Mouse (Mus musculus): ENCODE results near the gene Osbpl9. TPM values are rescaled to one million over a fixed set of nuclear protein-coding genes. Genes with fewer than 3 reads are reported as not detected.

Osbpl9 gene
- polyA plus RNA-seq, 1 experiment from 2014 or later = 32.5 TPM

DNA sequence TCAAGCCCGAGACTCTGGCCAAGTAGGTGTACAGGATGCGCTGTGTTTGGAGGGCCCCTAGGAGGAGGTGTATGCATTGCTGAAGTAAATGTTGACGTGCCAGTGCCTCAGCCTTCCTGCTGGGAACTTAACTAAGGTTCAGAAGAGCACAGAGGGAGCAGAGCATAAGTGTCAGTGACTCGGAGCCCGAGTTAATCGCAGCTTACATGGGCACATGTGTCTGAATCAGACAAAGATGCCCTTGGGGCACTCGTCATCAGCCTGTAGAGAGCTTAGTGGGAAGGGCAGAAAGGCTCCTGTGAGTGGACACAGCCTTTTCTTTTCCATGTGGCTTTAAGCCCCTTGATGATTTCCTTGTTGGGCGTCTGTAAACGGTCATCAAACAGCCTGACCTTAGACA, 148.1 kb downstream of the Osbpl9 start:
- WGBS = 88% methylated on average over 9 of the region's 9 CpGs
- TF ChIP-seq CTCF (IDR thresholded peaks at IDR 0.05; ENCODE audit: low read depth) = no peak
- no peaks in the 10 kb centered on the region for H3K9me3 ChIP-seq (ENCODE audit: control insufficient read depth)
- H3K4me3 ChIP-seq (ENCODE audit: low read depth, low read length) = no peak overlapping the region
- no peak overlapping the region for H3K27ac ChIP-seq (ENCODE audit: low read depth, low read length)
- peaks cover 79% of the 10 kb centered on the region for H3K36me3 ChIP-seq (ENCODE audit: control insufficient read depth, insufficient read depth)
- no peak overlapping the region for H3K4me2 ChIP-seq (replicated peaks; ENCODE audit: low read depth)
- H3K4me1 ChIP-seq (replicated peaks; ENCODE audit: control insufficient read depth, insufficient read depth, low read length) = no peaks in the 10 kb centered on the region
- no peaks in the 10 kb centered on the region for H3K27me3 ChIP-seq (replicated peaks; ENCODE audit: control insufficient read depth, insufficient read depth, low read length)
- no peak overlapping the region for H3K9ac ChIP-seq (ENCODE audit: low read depth, low read length)
- ATAC-seq = no peak

DNA sequence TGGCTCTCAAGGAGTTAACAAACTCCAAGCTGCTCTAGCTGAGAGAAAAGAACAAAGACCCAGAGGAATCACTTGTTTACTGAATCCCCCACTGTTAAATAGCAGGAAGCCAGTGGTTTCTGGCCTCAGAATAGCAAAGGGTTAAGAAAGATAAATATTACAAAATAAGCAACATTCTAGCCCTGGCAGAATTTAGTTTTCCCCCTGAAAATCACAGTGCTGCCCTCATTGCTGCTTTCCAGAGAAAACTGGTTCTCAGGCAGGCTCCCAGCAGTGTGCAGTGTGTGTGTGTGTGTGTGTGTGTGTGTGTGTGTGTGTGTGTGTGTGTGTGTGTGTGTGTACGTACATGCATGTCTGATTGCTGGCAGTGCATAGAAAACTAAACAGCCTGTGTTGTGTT, 149.8 kb downstream of the Osbpl9 start:
- H3K4me2 ChIP-seq (replicated peaks; ENCODE audit: low read depth) = no peak overlapping the region
- WGBS = 58% methylated on average over 1 of the region's 1 CpGs
- H3K9ac ChIP-seq (ENCODE audit: low read depth, low read length) = no peak overlapping the region
- H3K4me1 ChIP-seq (replicated peaks; ENCODE audit: control insufficient read depth, insufficient read depth, low read length) = no peaks in the 10 kb centered on the region
- no peak for ATAC-seq
- peaks cover 66% of the 10 kb centered on the region for H3K36me3 ChIP-seq (ENCODE audit: control insufficient read depth, insufficient read depth)
- no peak overlapping the region for H3K4me3 ChIP-seq (ENCODE audit: low read depth, low read length)
- no peaks in the 10 kb centered on the region for H3K9me3 ChIP-seq (ENCODE audit: control insufficient read depth)
- no peaks in the 10 kb centered on the region for H3K27me3 ChIP-seq (replicated peaks; ENCODE audit: control insufficient read depth, insufficient read depth, low read length)
- H3K27ac ChIP-seq (ENCODE audit: low read depth, low read length) = no peak overlapping the region
- no peak for TF ChIP-seq CTCF (IDR thresholded peaks at IDR 0.05; ENCODE audit: low read depth)

DNA sequence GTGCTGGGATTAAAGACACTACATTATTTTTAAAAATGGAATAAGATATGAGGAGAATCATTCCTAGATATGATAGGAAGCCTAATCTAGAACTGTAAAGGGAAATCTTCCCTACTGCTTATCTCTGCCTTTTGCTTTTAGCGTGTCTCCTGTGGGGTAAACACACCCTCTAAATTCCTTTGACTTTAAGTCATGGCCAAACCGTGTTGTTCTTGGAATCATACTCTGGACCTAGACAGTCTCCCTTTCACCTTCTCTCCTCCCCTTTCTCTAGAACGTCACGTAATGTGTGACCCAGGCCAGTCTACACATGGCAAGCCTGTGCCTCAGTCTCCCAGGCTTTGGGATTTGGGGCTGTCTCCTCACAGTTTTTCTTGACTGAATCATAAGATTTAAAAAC, 153.8 kb downstream of the Osbpl9 start:
- Histone ChIP-seq H3K27me3 (replicated peaks; ENCODE audit: control insufficient read depth, insufficient read depth, low read length) (no peaks in the 10 kb centered on the region), H3K4me2 (replicated peaks; ENCODE audit: low read depth) (no peak overlapping the region), H3K4me3 (ENCODE audit: low read depth, low read length) (no peak overlapping the region), H3K27ac (ENCODE audit: low read depth, low read length) (no peak overlapping the region), H3K36me3 (ENCODE audit: control insufficient read depth, insufficient read depth) (peaks cover 59% of the 10 kb centered on the region), H3K9me3 (ENCODE audit: control insufficient read depth) (no peaks in the 10 kb centered on the region), H3K4me1 (replicated peaks; ENCODE audit: control insufficient read depth, insufficient read depth, low read length) (no peaks in the 10 kb centered on the region), H3K9ac (ENCODE audit: low read depth, low read length) (no peak overlapping the region)
- no peak for TF ChIP-seq CTCF (IDR thresholded peaks at IDR 0.05; ENCODE audit: low read depth)
- 55% methylated on average over 4 of the region's 4 CpGs for WGBS
- ATAC-seq = no peak

DNA sequence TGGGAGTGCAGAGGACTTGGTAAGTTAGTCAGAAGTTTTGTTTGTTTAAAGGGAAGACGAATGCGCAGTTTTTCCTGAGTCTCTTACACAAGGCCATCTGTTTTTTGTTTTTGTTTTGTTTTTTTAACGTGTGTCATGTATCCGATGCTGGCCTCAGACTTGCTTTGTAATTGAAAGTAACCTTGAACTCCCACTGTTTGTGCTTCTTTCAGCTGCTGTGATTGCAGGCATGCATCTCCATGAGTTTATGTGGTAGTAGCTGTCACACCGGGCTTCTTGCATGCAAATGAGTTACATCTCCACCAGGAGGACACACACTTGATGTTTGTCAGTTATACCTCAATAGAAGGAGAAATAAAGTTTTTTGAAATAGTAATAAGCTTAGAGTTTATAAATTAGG, 158.3 kb downstream of the Osbpl9 start:
- no peak for ATAC-seq
- no peak for TF ChIP-seq CTCF (IDR thresholded peaks at IDR 0.05; ENCODE audit: low read depth)
- Histone ChIP-seq H3K36me3 (ENCODE audit: control insufficient read depth, insufficient read depth) (peaks cover 60% of the 10 kb centered on the region), H3K27me3 (replicated peaks; ENCODE audit: control insufficient read depth, insufficient read depth, low read length) (no peaks in the 10 kb centered on the region), H3K27ac (ENCODE audit: low read depth, low read length) (no peak overlapping the region), H3K9ac (ENCODE audit: low read depth, low read length) (no peak overlapping the region), H3K4me2 (replicated peaks; ENCODE audit: low read depth) (no peak overlapping the region), H3K4me1 (replicated peaks; ENCODE audit: control insufficient read depth, insufficient read depth, low read length) (no peaks in the 10 kb centered on the region), H3K9me3 (ENCODE audit: control insufficient read depth) (no peaks in the 10 kb centered on the region), H3K4me3 (ENCODE audit: low read depth, low read length) (no peak overlapping the region)
- WGBS = 74% methylated on average over 5 of the region's 5 CpGs

DNA sequence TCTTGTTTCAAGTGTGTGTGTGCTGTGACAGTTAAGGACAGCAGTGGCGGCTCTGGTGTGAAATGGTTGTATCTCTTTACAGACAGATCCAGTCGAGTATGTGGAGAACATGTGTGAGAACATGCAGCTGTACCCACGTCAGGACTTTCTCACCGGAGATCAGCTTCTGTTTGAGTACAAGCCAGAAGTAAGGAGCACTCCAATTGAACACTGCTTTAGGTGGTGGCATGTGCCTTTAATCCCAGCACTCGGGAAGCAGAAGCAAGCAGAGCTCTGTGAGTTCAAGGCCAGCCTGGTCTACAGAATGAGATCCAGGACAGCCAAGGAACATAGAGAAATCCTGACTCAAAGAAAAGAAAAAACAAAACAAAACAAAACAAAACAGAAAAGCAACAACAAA, 158.8 kb downstream of the Osbpl9 start:
- no peaks in the 10 kb centered on the region for H3K9me3 ChIP-seq (ENCODE audit: control insufficient read depth)
- peaks cover 62% of the 10 kb centered on the region for H3K36me3 ChIP-seq (ENCODE audit: control insufficient read depth, insufficient read depth)
- no peak overlapping the region for H3K27ac ChIP-seq (ENCODE audit: low read depth, low read length)
- ATAC-seq = no peak
- H3K4me3 ChIP-seq (ENCODE audit: low read depth, low read length) = no peak overlapping the region
- H3K27me3 ChIP-seq (replicated peaks; ENCODE audit: control insufficient read depth, insufficient read depth, low read length) = no peaks in the 10 kb centered on the region
- no peaks in the 10 kb centered on the region for H3K4me1 ChIP-seq (replicated peaks; ENCODE audit: control insufficient read depth, insufficient read depth, low read length)
- TF ChIP-seq CTCF (IDR thresholded peaks at IDR 0.05; ENCODE audit: low read depth) = no peak
- H3K4me2 ChIP-seq (replicated peaks; ENCODE audit: low read depth) = no peak overlapping the region
- no peak overlapping the region for H3K9ac ChIP-seq (ENCODE audit: low read depth, low read length)
- WGBS = 77% methylated on average over 5 of the region's 5 CpGs

DNA sequence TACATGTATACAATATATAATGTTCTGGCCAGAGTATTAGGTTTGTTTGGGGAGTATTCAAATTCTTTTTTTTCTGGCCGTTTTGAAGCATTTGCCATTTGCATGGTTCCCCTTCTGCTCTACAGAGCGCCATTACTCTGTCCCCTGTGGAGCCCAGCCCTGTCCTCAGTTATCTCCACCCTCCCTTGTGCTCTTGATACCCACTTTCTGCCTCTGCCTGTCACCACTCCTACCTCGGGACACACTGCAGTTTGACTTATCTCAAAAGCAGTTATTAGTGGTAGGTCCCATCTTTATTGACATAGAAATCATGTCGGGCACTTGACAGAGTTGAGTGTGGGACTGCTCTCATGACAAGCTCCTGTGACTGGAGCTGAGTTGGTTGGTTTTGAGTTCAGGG, 159.3 kb downstream of the Osbpl9 start:
- 63% methylated on average over 4 of the region's 4 CpGs for WGBS
- no peak overlapping the region for H3K4me2 ChIP-seq (replicated peaks; ENCODE audit: low read depth)
- H3K27ac ChIP-seq (ENCODE audit: low read depth, low read length) = no peak overlapping the region
- ATAC-seq = no peak
- H3K4me3 ChIP-seq (ENCODE audit: low read depth, low read length) = no peak overlapping the region
- peaks cover 61% of the 10 kb centered on the region for H3K36me3 ChIP-seq (ENCODE audit: control insufficient read depth, insufficient read depth)
- no peaks in the 10 kb centered on the region for H3K9me3 ChIP-seq (ENCODE audit: control insufficient read depth)
- no peak for TF ChIP-seq CTCF (IDR thresholded peaks at IDR 0.05; ENCODE audit: low read depth)
- no peak overlapping the region for H3K9ac ChIP-seq (ENCODE audit: low read depth, low read length)
- no peaks in the 10 kb centered on the region for H3K27me3 ChIP-seq (replicated peaks; ENCODE audit: control insufficient read depth, insufficient read depth, low read length)
- no peaks in the 10 kb centered on the region for H3K4me1 ChIP-seq (replicated peaks; ENCODE audit: control insufficient read depth, insufficient read depth, low read length)

DNA sequence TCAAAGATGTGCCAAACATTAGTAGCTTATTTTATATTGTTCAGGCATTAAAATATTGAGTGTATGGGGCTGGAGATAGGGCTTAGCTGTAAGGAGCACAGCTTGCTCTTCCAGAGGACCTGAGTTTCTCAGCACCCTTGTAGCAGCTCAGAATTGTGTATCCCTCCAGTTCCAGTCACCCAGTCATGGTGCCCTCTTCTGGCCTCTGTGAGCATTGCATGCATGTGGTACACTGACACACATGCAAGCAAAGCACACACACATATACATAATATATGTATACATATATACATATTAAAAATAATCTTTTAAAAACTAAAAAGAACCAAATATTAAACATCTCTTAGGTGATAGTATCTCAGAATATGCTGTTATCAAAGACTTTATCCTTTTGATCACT, 165.7 kb downstream of the Osbpl9 start:
- TF ChIP-seq CTCF (IDR thresholded peaks at IDR 0.05; ENCODE audit: low read depth) = peak; percentile 79
- Histone ChIP-seq H3K4me1 (replicated peaks; ENCODE audit: control insufficient read depth, insufficient read depth, low read length) (no peaks in the 10 kb centered on the region), H3K4me2 (replicated peaks; ENCODE audit: low read depth) (no peak overlapping the region), H3K36me3 (ENCODE audit: control insufficient read depth, insufficient read depth) (peaks cover 45% of the 10 kb centered on the region), H3K9ac (ENCODE audit: low read depth, low read length) (no peak overlapping the region), H3K27ac (ENCODE audit: low read depth, low read length) (no peak overlapping the region), H3K27me3 (replicated peaks; ENCODE audit: control insufficient read depth, insufficient read depth, low read length) (no peaks in the 10 kb centered on the region), H3K9me3 (ENCODE audit: control insufficient read depth) (no peaks in the 10 kb centered on the region), H3K4me3 (ENCODE audit: low read depth, low read length) (no peak overlapping the region)
- ATAC-seq = no peak

Data from intestine, postnatal 0 days (tissue).